Mouse (Mus musculus) left cerebral cortex, adult 2 months (tissue): ENCODE data around the gene Fscn2. TPM values are rescaled to one million over a fixed set of nuclear protein-coding genes. Genes with fewer than 3 reads are reported as not detected.
A peak's percentile ranks its signal among the peaks of the same experiment; 100 is the strongest.
"Not testable (repeated sequence)": the region's sequence is repeated elsewhere in the genome, so short reads cannot be mapped to it uniquely, and the experiment has no call there.

Experiments
- DNase-seq, 2 experiments: peaks; one replicate each; pipeline ENCODE4 v3.0.0; 2021 to 2022; ENCODE audit warnings: low spot score in 2 of 2, mixed read lengths in 1 of 2; ENCODE audit errors: extremely low spot score in 1 of 2
- H3K27ac ChIP-seq: fragments of 200-600 bp; 2 replicates; pipeline ENCODE4 v1.8.1; 2022
- H3K4me3 ChIP-seq: fragments of 200-600 bp; 2 replicates; pipeline ENCODE4 v1.8.1; 2022
- CTCF ChIP-seq: fragments of 200-600 bp; IDR thresholded peaks from 2 replicates; pipeline ENCODE4 v1.8.1; 2022; ENCODE audit warnings: antibody characterized with exemption, mild to moderate bottlenecking, moderate library complexity
- intact Hi-C: fragments of 180-260 bp; cut with DNase I; formaldehyde crosslinking; loops from one replicate; pipeline ENCODE4 v1.15.1; 2025
- total RNA-seq, 2 experiments: library from RNA; stranded (reverse); gene quantifications; 2 replicates each; pipeline ENCODE4 v1.2.3; 2021

The Fscn2 gene
- total RNA-seq, 2 experiments from 2014 or later = 0.25 TPM; not detected in 1

GRCm38 (mm10) chr11:120347791-120348683 is 13.3 kb upstream of the Fscn2 start, which contains the start of gene Actg1:
Gene Actg1, minus strand, starts transcription at chr11:120348542.
- peak; percentile 82 to 88 for DNase-seq
- Histone ChIP-seq H3K4me3 (peak within 1 kb of the TSS; percentile 98), H3K27ac (peak within 1 kb of the TSS; percentile 100)
- intact Hi-C loops = loop anchor here (5.0 kb wide), 2 partner anchors 36 to 111 kb away; no protein-coding TSS in a partner anchor
- TF ChIP-seq CTCF = no peak

DNA sequence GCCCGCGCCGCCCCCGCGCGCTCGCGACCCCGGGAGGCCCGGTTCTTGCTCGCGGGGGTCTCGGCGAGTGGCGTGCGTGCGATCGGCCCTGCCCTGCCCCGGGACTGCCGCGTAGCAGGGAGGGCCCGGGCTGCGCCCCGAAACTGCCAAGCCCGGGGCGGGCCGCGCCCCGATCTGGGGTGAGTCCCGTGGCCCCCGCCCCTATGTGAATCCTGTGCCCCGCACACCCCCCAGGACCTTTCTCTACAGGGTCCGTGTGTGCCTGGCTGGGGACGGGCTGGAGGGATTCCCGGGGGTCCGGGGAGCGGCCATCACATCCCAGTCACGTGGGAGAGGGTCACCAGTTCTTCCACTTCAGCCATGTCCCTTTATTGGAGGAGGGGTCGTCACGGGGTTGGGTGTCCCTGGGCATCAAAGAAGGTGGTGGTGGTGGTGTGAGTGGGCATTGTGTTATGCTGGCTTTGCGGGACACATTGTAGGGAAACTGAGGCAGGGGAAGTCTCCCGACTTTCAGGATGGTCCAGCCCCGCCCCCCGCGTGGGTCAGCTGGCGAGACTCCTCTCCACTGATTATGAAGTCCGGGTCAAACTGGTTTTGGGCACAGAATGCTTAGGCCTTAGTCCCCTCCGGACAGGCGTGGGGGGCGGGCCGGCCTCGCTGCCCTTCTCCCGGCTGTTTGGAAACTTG is 12.5 kb upstream of the Fscn2 start:
- H3K4me3 ChIP-seq = peak overlapping the region; percentile 98
- peak in 1 of 2 experiments; percentile 47 for DNase-seq
- intact Hi-C loops = loop anchor here (5.0 kb wide), 2 partner anchors 37 to 112 kb away; no protein-coding TSS in a partner anchor

GRCm38 (mm10) chr11:120349371-120349985 is 11.9 kb upstream of the Fscn2 start:
- peak in 1 of 2 experiments; percentile 41 for DNase-seq
- no peak for TF ChIP-seq CTCF
- intact Hi-C loops = loop anchor here (5.0 kb wide), 2 partner anchors 37 to 112 kb away; no protein-coding TSS in a partner anchor

More for the DNA sequence above, 12.5 kb upstream of the Fscn2 start:
- no peak for TF ChIP-seq CTCF
- peak overlapping the region; percentile 100 for H3K27ac ChIP-seq

DNA sequence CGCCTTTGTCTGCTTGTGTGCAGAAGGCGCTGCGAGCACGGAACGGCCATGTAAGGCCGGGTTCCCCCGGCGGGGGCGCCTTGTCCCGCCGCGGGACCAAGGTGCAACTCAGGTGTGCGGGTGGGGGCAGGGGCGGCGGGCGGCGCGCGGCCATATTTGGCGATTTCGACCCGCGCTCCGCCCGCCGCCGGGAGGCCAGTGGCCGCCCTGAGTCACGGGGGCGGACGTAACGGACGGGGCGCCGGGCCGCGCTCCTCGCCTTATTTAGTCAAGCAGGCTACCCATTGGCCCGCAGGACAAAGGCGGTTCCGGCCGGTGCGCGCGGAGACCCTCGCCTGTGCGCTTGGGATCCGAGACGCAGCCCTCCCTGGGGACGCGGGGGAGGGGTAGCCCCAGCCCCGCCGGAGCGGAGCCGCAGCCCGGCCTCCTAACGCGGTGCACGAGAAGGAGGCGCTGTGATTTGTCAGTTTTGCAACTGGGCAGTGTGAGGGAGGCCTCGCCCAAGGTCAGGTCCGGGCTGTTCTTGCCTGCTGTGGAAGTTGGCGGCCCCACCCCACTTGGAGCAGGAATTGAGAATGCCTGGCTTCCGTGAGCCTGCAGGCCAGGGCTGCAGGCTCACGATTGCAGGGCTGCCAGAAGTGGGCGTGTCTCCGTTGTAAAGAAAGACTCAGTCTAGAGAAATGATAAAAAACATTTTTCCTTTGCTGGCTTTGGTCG is 11.2 kb upstream of the Fscn2 start:
- H3K4me3 ChIP-seq = peak overlapping the region; percentile 98
- peak overlapping the region; percentile 100 for H3K27ac ChIP-seq
- DNase-seq = peak; percentile 59 to 75
- TF ChIP-seq CTCF = no peak; the same call in 1 of the 2 replicates
- intact Hi-C loops = loop anchor here (5.0 kb wide), 2 partner anchors 38 to 113 kb away; no protein-coding TSS in a partner anchor

More at GRCm38 (mm10) chr11:120349371-120349985, 11.9 kb upstream of the Fscn2 start:
- H3K27ac ChIP-seq = peak overlapping the region; percentile 100
- H3K4me3 ChIP-seq = peak overlapping the region; percentile 98

- intact Hi-C loops = no loop called here
- H3K4me3 ChIP-seq = peak overlapping the region; percentile 98
Measured at GRCm38 (mm10) chr11:120350711-120351110, 10.6 kb upstream of the Fscn2 start.

GRCm38 (mm10) chr11:120351250-120352092 is 9.9 kb upstream of the Fscn2 start:
- intact Hi-C loops = no loop called here
- Histone ChIP-seq H3K4me3 (no peak overlapping the region), H3K27ac (no peak overlapping the region)
- DNase-seq = peak in 1 of 2 experiments; percentile 9
- TF ChIP-seq CTCF = no peak

More at GRCm38 (mm10) chr11:120350711-120351110, 10.6 kb upstream of the Fscn2 start:
- no peak for TF ChIP-seq CTCF
- DNase-seq = peak; percentile 13 to 20
- H3K27ac ChIP-seq = peak overlapping the region; percentile 100

- H3K4me3 ChIP-seq, intact Hi-C loops, H3K27ac ChIP-seq: not testable (repeated sequence)
- DNase-seq = peak in 1 of 2 experiments; percentile 9
Measured at GRCm38 (mm10) chr11:120352093-120352350, 9.3 kb upstream of the Fscn2 start.

- peak in 1 of 2 experiments; percentile 20 for DNase-seq
- intact Hi-C loops = no loop called here
- TF ChIP-seq CTCF = no peak
- Histone ChIP-seq H3K27ac (0 out of 2 replicates have a peak overlapping the region, but pooled peaks have one; percentile 19), H3K4me3 (no peak overlapping the region)
Measured at GRCm38 (mm10) chr11:120352571-120353290, 8.6 kb upstream of the Fscn2 start.

DNA sequence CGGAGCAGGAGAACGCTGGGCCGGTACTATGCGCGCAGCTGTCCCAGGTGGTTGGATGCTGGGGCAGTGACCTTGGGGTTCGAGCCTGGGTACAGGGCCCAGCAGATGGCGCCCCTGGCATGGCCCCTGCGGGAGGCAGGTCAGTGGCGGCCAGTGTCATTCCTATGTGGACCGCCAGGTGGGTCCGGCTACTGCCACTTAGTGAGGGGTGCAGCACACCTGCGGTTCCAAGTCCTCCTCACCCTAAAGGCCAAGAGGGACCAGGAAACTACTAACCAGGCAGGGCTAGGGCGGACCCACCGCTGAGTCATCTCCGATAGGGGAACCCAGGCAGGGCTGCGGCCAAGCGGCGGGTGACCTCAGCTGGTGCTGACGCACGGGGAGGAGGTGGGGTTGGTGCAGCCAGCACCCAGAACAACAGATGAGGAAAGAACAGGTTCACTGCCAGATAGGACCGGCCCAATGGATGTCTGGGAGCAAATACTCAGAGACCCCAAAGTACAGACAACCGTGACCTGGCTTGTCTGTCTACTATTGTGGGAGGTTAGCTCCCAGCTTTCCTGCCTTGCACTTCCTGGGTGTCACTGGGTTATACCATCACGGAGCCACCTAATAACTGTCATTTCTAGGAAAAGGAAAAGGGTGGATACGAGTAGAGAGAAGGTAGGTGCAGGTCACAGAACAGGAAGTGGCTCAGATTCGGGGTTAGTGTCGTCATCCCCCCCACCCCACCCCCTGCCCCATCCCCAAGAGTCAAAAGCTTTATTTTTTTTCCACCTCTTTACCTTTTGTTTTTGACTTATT is 7.6 kb upstream of the Fscn2 start:
- DNase-seq = no peak
- intact Hi-C loops = loop anchor here (2.0 kb wide), 1 partner anchor 17 kb away; no protein-coding TSS in a partner anchor
- Histone ChIP-seq H3K27ac (no peak overlapping the region), H3K4me3 (no peak overlapping the region)
- peak; percentile 72 for TF ChIP-seq CTCF
